Mouse (Mus musculus): ENCODE measurements around the gene Slc35f5.

DNA sequence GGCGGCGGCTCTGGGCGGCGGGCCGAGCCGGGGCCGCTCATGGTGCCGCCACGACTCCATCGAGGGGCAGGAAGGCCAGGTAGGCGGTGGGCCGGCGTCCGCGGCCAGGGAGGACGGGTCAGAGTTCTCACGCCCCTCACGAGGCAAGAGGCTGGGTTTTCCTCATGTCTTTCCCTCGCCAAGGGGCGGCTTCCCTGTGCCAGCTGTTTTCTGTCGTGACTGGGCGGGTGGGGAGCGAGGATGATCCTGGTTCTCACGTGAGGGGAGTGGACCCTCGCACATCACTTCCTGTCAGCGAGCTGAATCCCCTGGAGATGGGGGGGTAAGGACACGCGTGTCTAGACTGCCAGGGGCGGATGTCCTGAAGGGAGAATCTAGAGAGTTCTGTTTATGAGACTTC is 811 bp downstream of the Slc35f5 start:
- TF ChIP-seq E2F4 (IDR thresholded peaks at IDR 0.05; ENCODE audit: borderline replicate concordance, low read depth, low read length) (no peak), POLR2A (IDR thresholded peaks at IDR 0.05; ENCODE audit: control insufficient read depth in 1 of 2, insufficient read depth in 1 of 2, low read depth in 1 of 2, low read length in 2 of 2, poor library complexity in 1 of 2) (no peak), ZC3H11A (IDR thresholded peaks at IDR 0.05; ENCODE audit: low read depth, low read length) (no peak), HCFC1 (IDR thresholded peaks at IDR 0.05; ENCODE audit: low read depth, low read length) (no peak), EP300 (IDR thresholded peaks at IDR 0.05; ENCODE audit: low read depth in 1 of 2, low read length in 2 of 2) (no peak), TCF12 (IDR thresholded peaks at IDR 0.05; ENCODE audit: low read depth, low read length) (no peak), POLR2AphosphoS5 (IDR thresholded peaks at IDR 0.05; ENCODE audit: borderline replicate concordance, low read depth, low read length) (no peak), CTCF (IDR thresholded peaks at IDR 0.05 in 2 of 3, conservative IDR thresholded peaks at IDR 0.05 in 1 of 3; ENCODE audit: control insufficient read depth in 1 of 3, insufficient read depth in 1 of 3, low read depth in 2 of 3, low read length in 3 of 3, poor library complexity in 1 of 3, severe bottlenecking in 1 of 3) (no peak), TBP (IDR thresholded peaks at IDR 0.05; ENCODE audit: low read depth, low read length) (no peak), CHD2 (IDR thresholded peaks at IDR 0.05; ENCODE audit: low read length) (no peak)
